Mouse (Mus musculus): Measurements from ENCODE around the gene Mfsd4b5. TPM values are rescaled to one million over a fixed set of nuclear protein-coding genes. Genes with fewer than 3 reads are reported as not detected.
A peak's percentile ranks its signal among the peaks of the same experiment; 100 is the strongest.
"Not testable (repeated sequence)": the region's sequence is repeated elsewhere in the genome, so short reads cannot be mapped to it uniquely, and the experiment has no call there.

The Mfsd4b5 gene
- polyA plus RNA-seq, 1 experiment from 2014 or later, result not detected

DNA sequence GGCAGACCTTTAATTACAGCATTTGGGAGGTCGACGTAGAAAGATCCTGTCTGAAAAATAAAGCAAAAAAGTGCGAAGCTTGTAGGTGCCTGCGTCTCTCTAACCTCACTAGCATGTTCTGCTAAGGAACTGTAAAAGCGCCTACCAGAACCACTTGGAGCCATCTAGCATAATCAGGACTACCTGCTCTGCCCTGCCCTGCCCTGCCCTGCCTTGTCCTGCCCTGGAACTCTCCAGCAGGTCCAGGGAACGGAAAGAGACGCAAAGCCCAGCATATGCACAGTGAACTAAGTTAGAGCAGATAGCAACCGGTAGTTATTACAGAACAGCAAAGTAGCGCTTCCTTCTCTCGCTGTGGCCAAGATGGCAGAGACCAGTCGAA, 26.0 kb downstream of the Mfsd4b5 start:
- H3K4me1 ChIP-seq, result peaks cover 7% of the 10 kb centered on the region; the same call in 1 of the 2 replicates
- peak overlapping the region; percentile 48; the same call in 1 of the 2 replicates for H3K4me3 ChIP-seq
- peak; percentile 73 for ATAC-seq
- 40% methylated on average over 11 of the region's 11 CpGs for WGBS
- H3K27ac ChIP-seq, result no peak overlapping the region
- H3K9me3 ChIP-seq (replicated peaks), result no peaks in the 10 kb centered on the region
- no peak overlapping the region for H3K9ac ChIP-seq
- no peaks in the 10 kb centered on the region for H3K36me3 ChIP-seq (ENCODE audit: poor library complexity, severe bottlenecking)
- no peaks in the 10 kb centered on the region for H3K27me3 ChIP-seq
- H3K4me2 ChIP-seq, result peak overlapping the region; percentile 85

DNA sequence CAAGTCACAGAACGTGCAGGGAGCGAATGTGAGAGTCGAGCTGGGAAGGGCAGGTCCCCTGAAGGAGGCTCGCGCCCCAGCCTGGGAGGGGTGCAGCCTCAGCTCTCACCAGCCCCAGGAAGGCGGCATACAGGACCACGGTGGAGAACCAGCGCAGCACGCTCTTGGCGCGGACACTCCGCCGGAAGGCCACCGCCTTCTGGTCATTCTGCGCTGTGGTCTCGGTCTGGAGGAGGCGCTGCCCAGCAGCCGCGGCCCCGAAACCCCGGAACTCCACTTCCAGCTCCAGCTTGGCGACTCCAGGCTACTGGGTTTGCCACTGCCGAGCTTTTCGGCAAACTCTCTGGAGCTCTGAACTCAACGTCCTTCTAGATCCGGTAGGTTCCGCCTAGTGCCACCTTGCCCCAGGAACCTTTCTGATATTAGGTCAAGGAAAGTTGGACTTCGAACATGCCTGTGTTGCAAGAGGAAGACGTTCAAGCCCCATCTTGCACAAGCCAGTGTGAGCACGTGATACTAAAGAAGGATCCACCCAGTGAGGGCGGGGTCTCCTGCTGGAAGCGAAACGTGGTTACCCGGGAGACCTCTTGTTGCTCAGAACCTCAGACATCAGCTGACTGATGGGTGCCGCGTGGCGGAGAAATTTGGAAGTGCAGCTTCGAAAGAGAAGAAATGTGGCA, 26.5 kb downstream of the Mfsd4b5 start, which contains the start of gene Mfsd4b3:
Gene Mfsd4b3 (minus strand): TSS at position 393 of the 680 bp plus-strand sequence.
- Histone ChIP-seq H3K36me3 (ENCODE audit: poor library complexity, severe bottlenecking) (no peaks in the 10 kb centered on the region), H3K4me1 (peaks cover 7% of the 10 kb centered on the region; the same call in 1 of the 2 replicates), H3K4me3 (peak within 1 kb of the TSS; percentile 48), H3K27me3 (no peaks in the 10 kb centered on the region), H3K9ac (peak within 1 kb of the TSS; percentile 62), H3K27ac (no peak within 1 kb of the TSS), H3K4me2 (peak within 1 kb of the TSS; percentile 85), H3K9me3 (replicated peaks) (no peaks in the 10 kb centered on the region)
- ATAC-seq, result peak; percentile 99
- under 1% methylated on average over 38 of the region's 38 CpGs for WGBS

DNA sequence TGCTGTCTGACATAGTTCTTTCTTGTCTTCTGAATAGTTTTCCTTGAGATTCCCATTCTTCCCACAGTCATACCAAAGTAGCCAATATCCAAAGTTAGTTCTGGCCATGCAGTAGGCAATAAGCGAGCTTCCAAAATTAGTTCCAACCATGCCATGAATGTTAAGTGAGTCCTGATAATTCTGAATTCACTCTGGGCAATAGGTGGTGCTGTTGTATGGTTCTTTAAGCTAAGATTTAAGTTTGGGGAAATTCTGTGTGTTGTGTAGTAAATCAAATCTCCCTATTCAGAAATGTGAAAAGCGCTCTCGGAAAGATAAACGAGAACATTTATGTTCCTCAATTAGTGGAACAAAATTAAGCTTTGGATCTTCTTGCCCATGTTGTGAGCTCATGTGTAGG, 28.2 kb downstream of the Mfsd4b5 start:
- H3K4me3 ChIP-seq, result no peak overlapping the region
- 73% methylated on average over 4 of the region's 4 CpGs for WGBS
- no peak for ATAC-seq
- H3K4me1 ChIP-seq, result peaks cover 7% of the 10 kb centered on the region; the same call in 1 of the 2 replicates
- H3K4me2 ChIP-seq, result no peak overlapping the region
- no peak overlapping the region for H3K27ac ChIP-seq
- H3K27me3 ChIP-seq, result no peaks in the 10 kb centered on the region
- H3K9me3 ChIP-seq (replicated peaks), result no peaks in the 10 kb centered on the region
- H3K9ac ChIP-seq, result no peak overlapping the region
- H3K36me3 ChIP-seq (ENCODE audit: poor library complexity, severe bottlenecking), result no peaks in the 10 kb centered on the region

DNA sequence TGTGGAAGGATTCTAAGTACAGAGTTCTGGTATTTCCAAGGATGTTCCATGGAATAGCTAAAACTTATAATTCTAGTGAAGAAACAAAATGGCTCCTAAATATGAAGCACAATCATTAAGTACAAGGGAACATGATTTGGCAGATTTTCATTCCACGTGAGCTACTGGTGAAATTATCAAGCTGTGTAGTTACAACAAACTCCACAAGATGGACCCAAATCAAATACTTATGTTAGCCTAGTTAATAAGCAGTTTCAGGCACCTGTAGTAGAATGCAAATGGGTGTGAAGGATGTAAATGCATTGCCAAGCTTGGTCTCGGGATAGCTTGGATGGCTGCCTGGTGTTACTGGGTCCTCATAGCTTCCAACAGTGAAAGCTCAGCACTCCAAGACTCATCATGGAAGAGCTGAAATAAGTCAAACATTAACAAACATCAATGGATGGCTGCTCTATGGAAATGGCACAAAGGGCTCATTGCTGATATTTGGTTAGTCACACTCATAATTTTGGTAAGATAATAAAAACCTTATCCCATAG, 30.0 kb downstream of the Mfsd4b5 start:
- peaks cover 7% of the 10 kb centered on the region; the same call in 1 of the 2 replicates for H3K4me1 ChIP-seq
- 64% methylated on average over 2 of the region's 2 CpGs for WGBS
- H3K36me3 ChIP-seq (ENCODE audit: poor library complexity, severe bottlenecking), result no peaks in the 10 kb centered on the region
- no peak overlapping the region for H3K27ac ChIP-seq
- H3K9me3 ChIP-seq (replicated peaks), result no peaks in the 10 kb centered on the region
- ATAC-seq, result no peak
- H3K27me3 ChIP-seq, result no peaks in the 10 kb centered on the region
- H3K4me3 ChIP-seq, result no peak overlapping the region
- H3K4me2 ChIP-seq, result no peak overlapping the region
- no peak overlapping the region for H3K9ac ChIP-seq

DNA sequence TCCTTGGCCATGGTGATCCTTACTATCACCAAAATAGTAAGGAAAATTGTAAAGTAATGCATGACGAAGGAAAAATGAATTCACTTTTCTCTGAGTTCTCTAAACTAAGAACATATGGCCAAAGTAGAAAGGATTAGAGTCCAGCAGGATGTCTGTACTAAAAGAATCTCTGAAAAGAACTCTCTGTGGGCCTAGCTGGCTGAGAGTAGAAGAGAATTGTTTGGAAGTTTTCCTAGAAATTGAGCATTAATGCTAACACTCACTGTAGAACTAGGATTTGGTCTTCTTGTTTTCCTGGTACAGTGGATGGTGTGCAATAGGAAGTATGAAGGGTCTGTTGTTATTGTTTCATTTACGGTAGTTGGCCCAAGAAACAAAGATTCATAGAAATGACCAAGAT, 31.3 kb downstream of the Mfsd4b5 start:
- no peaks in the 10 kb centered on the region for H3K27me3 ChIP-seq
- H3K36me3 ChIP-seq (ENCODE audit: poor library complexity, severe bottlenecking), result no peaks in the 10 kb centered on the region
- H3K4me1 ChIP-seq, result peaks cover 4% of the 10 kb centered on the region; the same call in 1 of the 2 replicates
- H3K4me3 ChIP-seq, result no peak overlapping the region
- H3K9ac ChIP-seq, result no peak overlapping the region
- H3K27ac ChIP-seq, result no peak overlapping the region
- H3K4me2 ChIP-seq, result no peak overlapping the region
- 85% methylated on average over 2 of the region's 2 CpGs for WGBS
- H3K9me3 ChIP-seq (replicated peaks), result no peaks in the 10 kb centered on the region
- no peak for ATAC-seq

DNA sequence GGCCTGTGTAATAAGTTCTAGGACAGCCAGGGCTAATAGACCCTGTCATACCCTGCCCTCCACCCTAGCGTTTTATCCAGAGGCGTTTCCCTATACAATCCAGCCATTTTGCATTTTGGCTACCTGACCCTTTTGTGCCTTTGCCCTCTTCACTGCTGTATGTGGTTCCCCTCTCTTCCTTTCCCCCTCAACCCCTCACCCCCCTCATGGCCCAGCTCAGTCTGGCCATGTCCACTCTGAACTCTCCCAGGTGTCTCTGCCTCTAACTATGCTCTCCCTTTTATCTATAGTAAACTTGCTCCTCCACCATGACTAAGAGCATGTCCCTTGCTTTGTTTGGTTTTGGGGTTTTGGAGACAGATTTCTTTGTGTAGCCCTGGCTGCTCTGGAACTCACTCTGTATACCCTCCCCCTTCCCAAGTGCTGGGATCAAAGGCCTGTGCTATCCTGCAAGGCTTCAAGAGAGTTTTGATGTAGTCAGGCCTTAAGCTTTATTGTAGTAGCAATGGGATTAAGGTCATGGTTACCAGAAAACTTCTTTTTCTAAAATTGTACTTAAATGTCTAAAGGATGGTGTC, 37.0 kb downstream of the Mfsd4b5 start:
- Histone ChIP-seq H3K27ac (no peak overlapping the region), H3K36me3 (ENCODE audit: poor library complexity, severe bottlenecking) (no peaks in the 10 kb centered on the region), H3K27me3 (no peaks in the 10 kb centered on the region), H3K4me1 (no peaks in the 10 kb centered on the region), H3K4me3 (no peak overlapping the region), H3K9ac (no peak overlapping the region), H3K4me2 (no peak overlapping the region), H3K9me3 (replicated peaks) (no peaks in the 10 kb centered on the region)
- no peak for ATAC-seq
- 92% methylated on average over 2 of the region's 2 CpGs for WGBS

DNA sequence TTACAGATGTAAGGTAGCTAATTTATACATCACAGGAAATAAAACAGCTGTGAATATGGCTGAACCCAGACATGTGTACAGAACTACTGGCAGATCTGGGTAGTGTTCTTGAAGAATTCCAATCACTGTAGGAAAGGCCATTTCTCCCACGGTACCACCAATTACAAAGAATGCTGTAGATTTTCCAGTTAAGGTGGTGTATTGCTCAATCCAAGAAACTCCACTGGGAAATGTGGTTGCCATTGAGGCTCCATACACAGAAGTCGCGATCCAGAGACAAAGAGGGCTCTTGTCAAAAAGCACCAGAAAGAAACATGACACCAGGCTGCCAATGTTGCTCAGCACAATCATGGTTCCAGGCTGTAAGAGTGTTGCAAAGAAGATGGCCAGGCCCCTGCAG, 39.3 kb downstream of the Mfsd4b5 start:
- not testable (repeated sequence) for ATAC-seq; H3K9ac ChIP-seq; H3K27me3 ChIP-seq; H3K36me3 ChIP-seq (ENCODE audit: poor library complexity, severe bottlenecking); H3K27ac ChIP-seq; H3K4me1 ChIP-seq; H3K9me3 ChIP-seq (replicated peaks); H3K4me2 ChIP-seq; H3K4me3 ChIP-seq
- WGBS, result 84% methylated on average over 3 of the region's 3 CpGs

DNA sequence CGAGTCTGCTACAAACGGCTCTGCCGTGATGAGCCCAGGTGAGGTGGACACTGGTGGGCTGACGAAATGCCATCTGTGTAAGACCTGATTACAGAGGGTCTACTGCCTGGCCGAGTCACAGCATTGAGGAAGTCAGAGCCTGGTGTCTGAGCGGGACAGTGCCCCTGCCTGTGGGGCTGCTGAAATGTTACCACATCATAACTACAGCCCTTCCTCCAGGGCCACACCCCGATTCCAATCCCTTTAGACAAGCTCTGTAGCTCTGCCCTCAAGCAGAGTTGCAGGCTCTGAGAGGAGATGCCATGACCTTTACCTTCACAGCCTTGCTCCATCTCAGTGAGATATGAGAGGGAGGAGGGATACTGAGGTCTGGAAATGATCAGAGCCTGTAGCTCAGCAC, 49.9 kb downstream of the Mfsd4b5 start:
- no peaks in the 10 kb centered on the region for H3K4me1 ChIP-seq
- H3K4me3 ChIP-seq, result no peak overlapping the region
- no peak overlapping the region for H3K4me2 ChIP-seq
- H3K36me3 ChIP-seq (ENCODE audit: poor library complexity, severe bottlenecking), result no peaks in the 10 kb centered on the region
- no peaks in the 10 kb centered on the region for H3K27me3 ChIP-seq
- no peak for ATAC-seq
- no peak overlapping the region for H3K27ac ChIP-seq
- WGBS, result 84% methylated on average over 7 of the region's 7 CpGs
- H3K9me3 ChIP-seq (replicated peaks), result no peaks in the 10 kb centered on the region
- H3K9ac ChIP-seq, result no peak overlapping the region

DNA sequence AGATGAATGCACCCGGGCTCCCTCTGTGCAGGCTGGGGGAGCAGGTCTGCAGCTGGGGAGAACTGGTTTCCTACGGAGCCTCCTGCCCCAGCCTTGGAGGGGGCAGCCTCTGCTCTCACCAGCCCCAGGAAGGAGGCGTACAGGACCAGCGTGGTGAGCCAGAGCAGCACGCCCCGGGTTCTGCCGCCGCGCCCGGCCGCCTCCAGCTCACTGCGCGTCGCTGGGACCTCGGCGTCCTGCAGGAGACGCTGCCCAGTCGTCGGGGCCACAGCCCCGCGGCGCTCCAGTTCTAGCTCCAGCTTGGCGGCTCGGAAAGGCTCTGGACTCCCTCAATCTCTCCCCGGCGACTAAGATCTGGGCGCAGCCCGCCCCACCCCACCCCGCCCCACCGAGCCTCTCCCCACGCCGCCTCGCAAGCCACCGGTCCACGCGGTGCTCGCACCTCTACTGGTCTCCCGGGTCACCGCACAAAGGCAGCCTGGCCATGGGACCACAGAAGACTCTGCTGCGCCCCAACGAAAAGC, 59.8 kb downstream of the Mfsd4b5 start, which contains the start of gene Mfsd4b2:
Gene Mfsd4b2 (minus strand): TSS at position 308 of the 524 bp plus-strand sequence.
- Histone ChIP-seq H3K36me3 (ENCODE audit: poor library complexity, severe bottlenecking) (no peaks in the 10 kb centered on the region), H3K9me3 (replicated peaks) (no peaks in the 10 kb centered on the region), H3K4me3 (peak within 1 kb of the TSS; percentile 44), H3K27ac (no peak within 1 kb of the TSS), H3K27me3 (peaks cover 22% of the 10 kb centered on the region), H3K4me2 (peak within 1 kb of the TSS; percentile 78), H3K4me1 (0 out of 2 replicates have a peak, but pooled peaks cover 5% of the 10 kb centered on the region), H3K9ac (peak within 1 kb of the TSS; percentile 66)
- under 1% methylated on average over 38 of the region's 41 CpGs for WGBS
- peak; percentile 45; the same call in 1 of the 2 replicates for ATAC-seq

DNA sequence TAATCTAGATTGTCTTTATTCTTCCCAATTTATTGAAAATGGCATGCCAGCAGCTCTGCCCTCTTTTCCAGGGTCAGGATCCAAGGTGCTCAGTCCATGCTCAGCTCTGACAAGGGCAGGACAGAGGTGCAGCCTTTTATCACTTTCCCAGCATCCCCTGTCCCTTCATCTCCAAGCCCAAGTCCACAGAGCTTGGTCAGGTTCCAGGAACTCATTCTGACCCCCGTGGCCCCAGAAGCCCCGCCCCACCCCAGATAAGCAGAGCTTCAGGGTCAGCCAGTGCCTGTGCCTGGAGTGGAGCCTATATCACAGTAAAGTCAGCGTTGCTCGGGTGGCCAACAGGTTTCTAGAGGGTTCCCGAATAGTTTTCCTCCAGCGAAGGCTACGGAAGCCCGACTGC, 61.9 kb downstream of the Mfsd4b5 start:
- not testable (repeated sequence) for ATAC-seq; H3K36me3 ChIP-seq (ENCODE audit: poor library complexity, severe bottlenecking); H3K9me3 ChIP-seq (replicated peaks); H3K27ac ChIP-seq; H3K4me2 ChIP-seq; H3K4me3 ChIP-seq; H3K9ac ChIP-seq; H3K4me1 ChIP-seq
- H3K27me3 ChIP-seq, result peaks cover 22% of the 10 kb centered on the region
- WGBS, result 76% methylated on average over 8 of the region's 8 CpGs

DNA sequence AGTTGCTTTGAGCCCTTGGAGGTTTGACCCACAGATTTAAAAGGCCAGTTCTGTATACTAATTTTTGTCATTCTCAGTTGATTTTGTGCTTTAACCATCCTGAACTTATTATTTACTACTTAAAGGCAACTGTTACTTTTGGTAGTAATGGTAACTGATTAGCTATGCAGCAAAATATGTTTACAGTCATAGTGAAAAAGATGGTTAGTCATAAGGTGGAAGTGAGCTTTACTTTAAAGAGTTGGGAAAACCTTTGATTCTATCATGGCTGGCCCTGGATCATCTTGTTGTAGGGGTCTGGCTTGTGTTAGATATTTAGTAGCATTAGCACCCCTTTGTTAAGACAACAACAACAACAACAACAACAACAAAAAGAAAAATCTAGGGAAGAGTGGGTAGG, 73.8 kb downstream of the Mfsd4b5 start:
- no peak overlapping the region for H3K4me3 ChIP-seq
- no peaks in the 10 kb centered on the region for H3K36me3 ChIP-seq (ENCODE audit: poor library complexity, severe bottlenecking)
- H3K27ac ChIP-seq, result no peak overlapping the region
- no peaks in the 10 kb centered on the region for H3K27me3 ChIP-seq
- no peaks in the 10 kb centered on the region for H3K4me1 ChIP-seq
- no peak overlapping the region for H3K9ac ChIP-seq
- H3K9me3 ChIP-seq (replicated peaks), result no peaks in the 10 kb centered on the region
- no peak for ATAC-seq
- H3K4me2 ChIP-seq, result no peak overlapping the region

DNA sequence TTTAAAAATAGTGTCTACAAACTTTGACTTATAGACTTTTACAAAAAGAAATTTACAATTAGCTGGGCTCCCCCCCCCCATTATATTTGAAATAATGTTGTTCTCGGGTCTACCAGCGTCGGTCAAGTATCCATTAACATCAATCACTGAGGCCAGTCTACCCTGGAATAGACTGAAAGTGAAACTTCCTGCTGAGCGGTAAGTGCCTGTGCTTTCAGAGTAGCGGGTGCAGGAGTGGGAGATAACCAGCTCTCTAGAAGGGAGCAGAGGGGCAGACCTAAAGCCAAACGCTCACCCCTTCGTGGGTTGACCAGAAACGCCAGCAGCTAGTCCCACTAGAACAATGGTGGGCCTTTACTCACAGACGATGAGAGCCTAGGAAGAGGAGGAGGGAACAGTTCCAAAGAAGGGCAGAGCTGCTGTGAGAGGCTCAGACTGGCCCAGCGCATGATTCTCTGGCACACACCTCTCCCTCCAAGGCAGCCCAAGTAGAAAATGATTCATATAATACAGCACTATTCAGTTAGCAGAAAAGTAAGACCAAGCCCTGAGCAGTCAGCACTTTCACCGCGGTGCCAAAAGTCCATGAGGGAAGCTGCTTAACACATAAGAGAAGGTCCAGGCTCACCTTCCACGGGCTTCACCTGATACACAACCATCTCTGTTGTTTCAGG, 77.5 kb downstream of the Mfsd4b5 start:
- Histone ChIP-seq H3K4me3 (no peak overlapping the region), H3K36me3 (ENCODE audit: poor library complexity, severe bottlenecking) (no peaks in the 10 kb centered on the region), H3K4me1 (no peaks in the 10 kb centered on the region), H3K9ac (no peak overlapping the region), H3K9me3 (replicated peaks) (no peaks in the 10 kb centered on the region), H3K4me2 (no peak overlapping the region), H3K27ac (no peak overlapping the region), H3K27me3 (no peaks in the 10 kb centered on the region)
- 72% methylated on average over 13 of the region's 13 CpGs for WGBS
- no peak for ATAC-seq
